Mouse (Mus musculus): Measurements from ENCODE around the gene Vwf.

DNA sequence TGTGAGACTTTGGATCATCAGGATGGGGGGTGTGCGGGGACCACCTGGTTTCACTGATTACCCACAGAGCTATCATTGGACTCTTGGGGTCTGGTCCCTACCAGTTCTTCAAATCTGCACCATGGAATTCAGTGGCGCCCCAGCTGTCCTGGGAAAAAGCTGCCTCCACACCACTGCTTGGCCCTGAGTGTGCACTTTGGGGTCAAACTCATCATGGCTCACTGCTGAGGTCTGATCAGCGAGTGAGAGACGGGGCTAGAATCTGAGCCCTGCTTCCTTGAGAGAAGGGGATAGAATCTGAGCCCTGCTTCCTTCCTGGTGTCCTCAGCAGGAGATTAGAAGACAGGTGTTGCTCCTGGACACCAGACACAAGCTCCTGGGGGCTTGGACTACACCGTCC is 55.8 kb downstream of the Vwf start:
- no peak for TF ChIP-seq CTCF (IDR thresholded peaks at IDR 0.05; ENCODE audit: borderline replicate concordance, insufficient read depth, low read depth, low read length)
- no peak for TF ChIP-seq POLR2A (IDR thresholded peaks at IDR 0.05; ENCODE audit: borderline replicate concordance, insufficient read depth, low read length)
